Mouse (Mus musculus): ENCODE results near the gene Mmp20.

GRCm38 (mm10) chr9:7659469-7660020, 31.5 kb downstream of the Mmp20 start:
- no peak for TF ChIP-seq CTCF (IDR thresholded peaks at IDR 0.05; ENCODE audit: low read depth)
- TF ChIP-seq EP300 (optimal IDR thresholded peaks at IDR 0.05), result no peak
